Comparison of ENCODE assay signal across 11 mouse cellular contexts in genomic region chr13:40287266-40288002, GRCm38 (mm10).
A peak's percentile ranks its signal among the peaks of the same experiment; 100 is the strongest.
DNase-seq lines count a peak whose midpoint lies in the region; ATAC-seq lines count a peak whose summit lies in the region.
"Had no signal": no experiment of that assay in that cellular context is flagged by ENCODE, and none has a peak within 500 bp of the region (broad histone marks: within the 10 kb centered on the region; RNA-seq: fewer than 3 reads in every experiment).

No protein-coding gene starts in this region.

- no peaks in the 10 kb centered on the region for H3K9me3 ChIP-seq in embryonic facial prominence, embryonic 12.5 days
- H3K9me3 ChIP-seq in hindbrain, embryonic 13.5 days = no peaks in the 10 kb centered on the region
- H3K9me3 ChIP-seq in neural tube, embryonic 13.5 days = no peaks in the 10 kb centered on the region
- H3K9me3 ChIP-seq: liver, embryonic 13.5 days had no signal

- ATAC-seq in embryonic facial prominence, embryonic 12.5 days (ENCODE audit: insufficient number of reproducible peaks, insufficient read depth, low FRiP score, low TSS enrichment) = no peak
- ATAC-seq in hindbrain, embryonic 13.5 days (ENCODE audit: low FRiP score) = no peak
- peak; percentile 67 for ATAC-seq in neural tube, embryonic 13.5 days (ENCODE audit: low read depth)

- H3K36me3 ChIP-seq in embryonic facial prominence, embryonic 12.5 days = no peaks in the 10 kb centered on the region
- H3K36me3 ChIP-seq in hindbrain, embryonic 13.5 days = no peaks in the 10 kb centered on the region
- no peaks in the 10 kb centered on the region for H3K36me3 ChIP-seq in neural tube, embryonic 13.5 days
- H3K36me3 ChIP-seq: liver, embryonic 13.5 days had no signal

- peaks cover 6% of the 10 kb centered on the region; the same call in 1 of the 2 replicates for H3K4me1 ChIP-seq in embryonic facial prominence, embryonic 12.5 days
- peaks cover 9% of the 10 kb centered on the region for H3K4me1 ChIP-seq in hindbrain, embryonic 13.5 days (replicated peaks)
- peaks cover 10% of the 10 kb centered on the region for H3K4me1 ChIP-seq in neural tube, embryonic 13.5 days (replicated peaks)
- H3K4me1 ChIP-seq: liver, embryonic 13.5 days had no signal

- no peak overlapping the region for H3K9ac ChIP-seq in embryonic facial prominence, embryonic 12.5 days
- H3K9ac ChIP-seq in hindbrain, embryonic 13.5 days = no peak overlapping the region
- no peak overlapping the region for H3K9ac ChIP-seq in neural tube, embryonic 13.5 days
- H3K9ac ChIP-seq: liver, embryonic 13.5 days had no signal

- H3K27ac ChIP-seq in embryonic facial prominence, embryonic 12.5 days = no peak overlapping the region
- no peak overlapping the region for H3K27ac ChIP-seq in hindbrain, embryonic 13.5 days
- H3K27ac ChIP-seq in neural tube, embryonic 13.5 days (replicated peaks) = no peak overlapping the region
- H3K27ac ChIP-seq: liver, embryonic 13.5 days had no signal

- DNase-seq in kidney, postnatal 4 days = peak; percentile 16 to 32
- no peak for DNase-seq in kidney, adult 8-10 months
- no peak for DNase-seq in layer of hippocampus, postnatal 14 days (ENCODE audit: low spot score in 2 of 2)
- DNase-seq in gastrocnemius, postnatal 10 days = no peak
- DNase-seq in c-Kit-positive CD71-positive TER-119-positive erythroid progenitor cells, embryonic 14.5 days (ENCODE audit: low spot score) = no peak
- DNase-seq: cerebellum, adult 11 months; liver, embryonic 13.5 days; right cerebral cortex, postnatal 25 days had no signal

- 26% methylated on average over 21 of the region's 21 CpGs for WGBS in embryonic facial prominence, embryonic 12.5 days
- WGBS in hindbrain, embryonic 13.5 days = 25% methylated on average over 21 of the region's 21 CpGs
- 13% methylated on average over 21 of the region's 21 CpGs for WGBS in neural tube, embryonic 13.5 days

- H3K27me3 ChIP-seq in embryonic facial prominence, embryonic 12.5 days = no peaks in the 10 kb centered on the region; the same call in 1 of the 2 replicates
- no peaks in the 10 kb centered on the region for H3K27me3 ChIP-seq in hindbrain, embryonic 13.5 days
- H3K27me3 ChIP-seq in neural tube, embryonic 13.5 days = no peaks in the 10 kb centered on the region
- H3K27me3 ChIP-seq: liver, embryonic 13.5 days had no signal

- peak overlapping the region; percentile 8; the same call in 1 of the 2 replicates for H3K4me3 ChIP-seq in embryonic facial prominence, embryonic 12.5 days
- no peak overlapping the region for H3K4me3 ChIP-seq in hindbrain, embryonic 13.5 days
- 0 out of 2 replicates have a peak overlapping the region, but pooled peaks have one; percentile 6 for H3K4me3 ChIP-seq in neural tube, embryonic 13.5 days
- H3K4me3 ChIP-seq: liver, embryonic 13.5 days had no signal

- peak overlapping the region; percentile 48 for H3K4me2 ChIP-seq in embryonic facial prominence, embryonic 12.5 days (replicated peaks)
- H3K4me2 ChIP-seq in hindbrain, embryonic 13.5 days = peak overlapping the region; percentile 39
- peak overlapping the region; percentile 47 for H3K4me2 ChIP-seq in neural tube, embryonic 13.5 days
- H3K4me2 ChIP-seq: liver, embryonic 13.5 days had no signal

Comparison
In these comparisons a context has a peak if more than half of its experiments do, and no peak if none do; other contexts are left out.
1. DNase-seq: peak in kidney, postnatal 4 days (2 of 2); none in kidney, adult 8-10 months (0 of 2), layer of hippocampus, postnatal 14 days (0 of 2), gastrocnemius, postnatal 10 days (single experiment) and c-Kit-positive CD71-positive TER-119-positive erythroid progenitor cells, embryonic 14.5 days (single experiment).
2. Peak in every context shown above with its lines, with median percentiles within 50 percentile points of each other: H3K4me2 ChIP-seq.